Mouse (Mus musculus) MN1 (cell line): ENCODE measurements at regions not wholly inside any gene's neighbourhood (a gene's known extent, or its start where the extent isn't known, plus 50 kb on each side); places are given as distances from the start of the nearest gene placed in this dataset.
A peak's percentile ranks its signal among the peaks of the same experiment; 100 is the strongest.

Source experiments
- DNase-seq: peaks from one replicate; pipeline ENCODE4 v3.0.0-alpha.2; 2016; ENCODE audit warnings: low spot score

DNA sequence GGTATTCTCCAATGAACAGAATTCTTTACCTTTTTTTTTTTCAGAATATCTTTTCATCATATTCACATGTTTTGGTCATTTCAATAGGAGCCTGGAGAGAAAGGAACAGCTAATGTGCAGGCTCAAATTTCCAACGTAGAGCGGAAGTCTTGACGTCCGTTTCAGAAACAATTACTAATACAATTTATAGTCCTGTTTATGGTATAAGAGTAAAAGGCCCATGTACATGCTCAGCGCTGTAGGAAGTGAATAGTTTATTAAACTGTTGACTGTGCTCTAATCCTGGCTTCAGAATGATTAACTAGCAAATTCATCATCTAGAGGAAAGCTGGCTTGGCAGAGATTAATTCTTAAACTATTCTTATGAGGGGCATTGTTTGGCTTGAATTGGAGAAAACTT lies 142.1 kb downstream of the Pik3r1 start:
- no peak for DNase-seq

DNA sequence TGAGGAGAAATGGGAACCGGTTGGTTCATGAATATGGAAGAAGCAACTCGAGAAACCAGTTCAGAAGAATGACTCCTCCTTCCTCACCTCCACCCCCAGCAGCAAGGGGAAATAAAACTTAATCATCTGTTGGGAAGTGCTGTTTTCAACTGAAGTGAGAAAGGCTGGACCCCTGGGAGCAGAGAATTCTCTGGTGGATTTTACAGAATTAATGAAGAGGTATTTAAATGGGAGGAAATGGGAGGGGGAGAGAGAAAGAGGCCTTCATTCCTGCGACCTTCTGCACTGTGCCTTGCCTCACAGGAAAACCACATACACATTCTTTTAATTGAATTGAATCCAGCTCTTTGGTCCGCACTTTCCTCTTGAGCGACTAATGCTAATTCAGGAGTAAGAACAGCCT lies 143.8 kb downstream of the Pik3r1 start:
- DNase-seq: no peak

DNA sequence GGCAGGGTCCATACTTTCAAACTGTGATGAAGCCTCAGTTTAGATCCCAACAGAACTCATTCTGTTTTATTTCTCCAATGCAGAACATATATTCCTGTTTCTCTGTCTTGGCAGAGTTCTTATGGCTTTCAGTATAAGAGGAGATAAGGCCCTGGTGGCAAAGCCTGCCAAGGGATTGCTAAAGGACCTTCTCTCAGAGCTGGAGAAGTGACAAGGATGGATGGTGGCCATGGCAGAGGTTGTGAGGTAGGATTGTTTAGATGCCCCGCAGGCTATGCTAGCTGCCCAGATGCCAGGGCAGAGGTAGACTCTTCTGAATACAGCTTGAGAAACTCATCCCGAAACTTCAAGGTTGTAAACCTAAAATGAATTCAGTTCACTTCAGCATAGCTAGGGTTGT lies 145.4 kb downstream of the Pik3r1 start:
- DNase-seq: no peak

DNA sequence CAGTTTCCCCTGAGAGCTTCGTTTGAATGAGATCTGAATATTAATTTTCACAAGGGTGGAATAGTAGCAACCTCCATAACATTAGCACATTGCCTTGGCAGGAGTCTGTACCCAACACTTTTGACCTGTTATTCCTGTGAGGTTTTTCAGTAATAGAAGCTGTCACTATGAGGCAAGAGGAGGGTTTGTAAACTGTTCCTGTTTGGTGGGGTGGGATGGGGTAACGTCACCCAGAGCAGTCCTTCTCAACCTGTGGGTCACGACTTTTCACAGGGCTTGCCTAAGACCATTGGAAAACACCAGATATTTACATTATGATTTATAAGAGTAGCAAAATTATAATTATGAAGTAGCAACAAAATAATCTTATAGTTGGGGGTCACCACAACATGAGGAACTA lies 147.4 kb downstream of the Pik3r1 start:
- DNase-seq: no peak

DNA sequence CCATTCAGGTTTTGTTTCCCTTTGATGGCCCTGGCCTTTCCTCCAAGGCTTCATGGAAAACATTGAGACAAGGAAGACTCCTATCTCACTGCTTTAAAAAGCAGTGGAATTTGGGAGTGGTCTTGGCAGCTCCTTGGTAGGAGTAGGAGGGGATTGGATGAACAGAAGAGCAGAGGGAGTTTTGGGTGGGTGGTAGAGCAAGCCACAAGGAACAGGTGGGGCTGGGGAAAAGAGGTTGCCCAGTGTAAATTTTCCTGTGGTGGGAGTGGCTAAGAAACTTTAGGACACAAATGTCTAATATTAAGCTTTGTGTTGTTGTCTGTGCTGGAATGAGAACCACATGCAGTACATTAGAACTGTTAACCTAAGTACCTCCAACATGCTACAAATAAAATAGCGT lies 148.9 kb downstream of the Pik3r1 start:
- DNase-seq: no peak

DNA sequence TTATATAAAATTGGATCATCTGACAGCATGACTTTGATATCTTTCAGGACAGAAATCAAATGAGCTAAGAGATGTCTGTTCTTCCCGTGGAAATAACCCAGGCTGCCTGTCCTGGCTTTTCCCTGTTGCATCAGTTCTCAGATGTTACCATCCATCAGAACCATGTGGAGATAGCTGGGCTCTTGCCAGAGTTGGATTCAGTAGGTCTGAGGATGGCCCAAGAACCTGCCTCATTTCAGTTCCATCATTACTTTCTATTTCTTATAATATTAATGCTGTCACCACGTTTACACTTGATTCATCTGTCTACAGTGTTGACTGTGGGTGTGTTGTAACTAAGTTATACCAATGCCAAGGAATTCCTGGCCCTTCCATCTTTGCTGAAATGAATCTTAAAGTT lies 155.2 kb downstream of the Pik3r1 start:
- peak; percentile 11 for DNase-seq

DNA sequence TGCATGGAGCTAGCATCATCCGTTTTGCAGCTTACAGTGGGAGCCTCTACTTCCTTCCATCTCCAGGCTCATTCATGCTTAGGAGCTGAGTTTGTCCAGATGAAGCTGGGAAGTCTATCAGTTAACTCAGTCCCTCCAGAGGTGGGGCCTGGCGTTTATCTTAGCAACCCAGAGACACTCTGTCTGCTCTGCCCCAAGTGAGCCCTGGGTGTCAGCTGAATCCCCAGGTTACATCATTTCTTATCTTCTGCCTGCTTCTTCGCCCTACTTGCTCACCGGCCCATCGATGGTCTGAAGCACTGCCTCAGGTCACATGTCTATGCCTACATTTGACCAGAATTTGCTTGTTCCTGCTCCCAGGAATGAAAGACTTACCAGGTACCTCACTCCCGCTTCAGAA lies 156.3 kb downstream of the Pik3r1 start:
- no peak for DNase-seq

DNA sequence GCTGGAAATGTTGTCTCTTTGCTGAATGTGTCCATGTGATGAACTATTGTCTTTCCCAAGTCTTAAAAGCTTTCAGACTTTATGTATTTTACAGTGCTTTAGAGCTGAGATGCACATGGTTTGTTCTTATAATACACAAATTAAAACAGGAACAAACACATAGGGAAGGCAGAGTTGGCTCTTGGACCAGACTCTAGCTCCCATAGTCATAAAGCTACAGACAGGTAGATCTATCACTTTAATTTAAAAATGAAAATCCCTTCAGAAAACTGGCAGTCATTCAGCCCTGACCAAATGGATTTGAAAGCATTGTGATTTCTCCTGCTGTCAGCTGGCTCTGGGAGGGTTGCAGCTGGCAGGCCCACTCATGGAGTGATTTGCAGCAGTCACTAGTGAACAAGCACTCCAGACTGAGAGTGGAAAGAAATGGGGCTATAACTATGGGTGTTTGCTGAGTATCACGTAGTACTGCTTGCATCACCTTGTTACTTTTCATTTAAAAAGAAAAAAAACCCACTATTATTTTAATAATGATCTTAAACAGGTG lies 161.8 kb downstream of the Pik3r1 start:
- DNase-seq: no peak

DNA sequence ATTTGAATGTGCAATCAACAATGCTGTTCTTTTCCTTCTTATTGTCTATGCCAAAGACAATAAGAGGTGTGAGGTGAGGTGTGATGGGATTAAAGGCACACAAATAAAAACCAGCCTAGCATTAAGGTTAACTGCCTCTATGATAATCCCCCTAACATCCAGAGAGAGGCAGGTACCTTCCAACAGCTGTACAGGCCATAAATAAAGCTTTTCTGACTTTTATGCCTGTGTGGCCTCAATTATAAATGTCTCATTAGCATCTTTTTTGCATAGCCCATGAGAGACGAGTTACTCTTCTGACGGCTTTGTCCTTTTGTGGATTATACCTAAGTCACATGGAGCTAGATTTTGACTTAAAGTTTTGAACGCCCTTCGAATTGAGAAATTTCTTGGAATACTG lies 162.3 kb downstream of the Pik3r1 start:
- no peak for DNase-seq

DNA sequence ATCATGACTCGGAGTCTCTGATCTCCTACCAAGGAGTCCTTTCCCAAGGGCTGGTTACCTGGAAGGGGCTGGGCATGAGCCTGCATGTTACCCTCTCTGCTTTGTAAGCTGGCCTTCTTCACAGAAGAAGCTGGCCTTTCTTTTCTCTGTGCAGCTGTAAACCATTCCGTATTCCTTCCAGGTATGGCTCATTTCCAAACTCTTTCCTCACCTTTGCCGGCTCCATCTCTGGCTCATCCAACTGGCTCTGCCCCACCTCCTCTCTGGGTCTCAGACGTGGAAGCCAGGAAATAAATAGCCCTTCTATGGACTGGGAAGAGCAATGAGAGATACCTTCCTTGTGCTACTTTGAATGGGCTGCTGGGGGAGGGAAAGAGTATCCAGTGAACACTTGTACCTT lies 163.0 kb downstream of the Pik3r1 start:
- DNase-seq: no peak

DNA sequence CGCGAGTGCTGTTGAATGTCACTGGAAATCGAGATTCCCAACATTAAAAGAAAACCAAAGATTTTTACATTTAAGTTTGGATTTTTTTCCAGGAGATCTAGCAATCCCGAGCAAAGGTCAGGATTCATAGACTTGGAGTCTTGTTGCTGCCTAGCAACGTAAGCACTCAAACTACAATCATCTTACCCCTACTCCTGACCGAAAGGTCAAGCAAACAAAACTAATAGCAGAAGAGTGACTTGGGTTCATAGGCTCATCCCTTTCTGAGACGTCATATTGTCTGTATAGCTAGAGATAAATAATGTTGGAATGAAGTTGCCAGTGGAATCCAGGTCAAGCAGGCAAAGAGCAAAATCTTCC lies 169.9 kb downstream of the Pik3r1 start:
- no peak for DNase-seq

DNA sequence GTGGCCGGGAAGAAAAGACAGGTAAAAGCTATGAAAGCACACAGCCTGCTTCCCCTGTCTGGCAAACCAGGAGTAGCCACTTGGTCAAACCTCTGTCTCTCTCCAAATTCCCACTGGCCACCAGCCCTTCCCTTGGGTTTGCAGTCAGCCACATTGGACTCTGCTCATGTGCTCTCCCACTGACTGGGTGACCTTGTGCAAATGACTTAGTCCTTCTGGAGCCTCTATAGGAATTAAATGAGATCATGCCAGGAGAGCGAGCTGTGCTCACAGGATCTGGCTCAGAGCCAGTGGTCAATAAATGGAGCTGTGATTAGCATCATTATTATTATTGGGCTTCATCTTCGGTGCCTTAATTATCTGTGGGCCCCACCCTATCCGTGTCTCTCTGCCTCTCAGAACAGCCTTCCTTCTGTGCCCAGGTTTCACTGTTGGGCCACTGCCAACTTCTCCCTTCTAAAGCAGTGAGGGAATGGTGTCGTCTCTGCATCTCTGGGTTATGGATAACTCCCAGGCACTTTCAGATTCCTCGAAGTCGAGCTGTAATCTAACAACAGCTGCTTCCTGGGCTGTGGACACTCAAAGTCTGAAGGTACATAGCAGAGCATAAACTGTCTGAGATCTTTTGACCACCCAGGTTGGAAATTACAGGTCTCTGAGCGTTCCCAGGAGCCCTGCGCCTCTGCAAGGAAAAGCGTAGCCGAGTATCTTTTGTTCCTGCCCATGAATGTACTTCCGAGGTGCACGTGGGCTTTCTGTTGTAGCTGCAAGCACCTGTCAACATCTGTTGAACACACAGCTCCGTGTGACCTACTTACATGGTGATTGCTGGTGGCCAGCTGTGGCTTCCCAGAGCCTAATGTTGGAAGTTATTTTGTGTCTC lies 170.5 kb downstream of the Pik3r1 start:
- DNase-seq: peak; percentile 51

DNA sequence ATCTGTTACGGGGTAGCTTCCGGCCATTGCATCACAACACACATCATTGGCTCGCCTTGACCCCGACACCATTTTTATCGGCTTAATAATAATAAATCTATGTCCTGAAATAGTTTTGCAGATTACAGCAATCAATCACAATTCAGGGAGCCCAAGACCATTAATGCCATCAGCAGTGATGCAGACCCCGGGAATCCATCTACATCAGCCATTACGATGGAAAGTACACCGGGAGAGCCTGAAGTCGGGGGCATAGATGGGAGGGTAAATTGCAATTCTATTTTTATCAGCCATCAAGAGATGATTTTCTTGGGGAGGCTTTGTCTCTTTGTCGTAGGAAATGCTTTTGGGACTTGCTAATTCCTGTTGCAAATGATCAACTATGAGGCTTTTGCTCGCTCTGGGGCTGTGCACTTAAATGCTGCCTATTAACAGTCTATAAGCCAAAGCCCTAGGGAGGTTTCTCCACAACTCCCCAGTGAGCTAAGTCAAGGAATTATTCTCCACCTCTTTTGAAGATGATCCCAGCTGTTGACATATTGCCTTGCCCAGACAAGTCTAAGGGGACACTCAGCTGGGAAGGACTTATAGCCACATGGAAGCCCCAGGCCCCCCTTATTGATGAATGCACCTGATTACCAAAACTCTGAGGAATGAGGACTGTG lies 173.4 kb downstream of the Pik3r1 start:
- DNase-seq: no peak

DNA sequence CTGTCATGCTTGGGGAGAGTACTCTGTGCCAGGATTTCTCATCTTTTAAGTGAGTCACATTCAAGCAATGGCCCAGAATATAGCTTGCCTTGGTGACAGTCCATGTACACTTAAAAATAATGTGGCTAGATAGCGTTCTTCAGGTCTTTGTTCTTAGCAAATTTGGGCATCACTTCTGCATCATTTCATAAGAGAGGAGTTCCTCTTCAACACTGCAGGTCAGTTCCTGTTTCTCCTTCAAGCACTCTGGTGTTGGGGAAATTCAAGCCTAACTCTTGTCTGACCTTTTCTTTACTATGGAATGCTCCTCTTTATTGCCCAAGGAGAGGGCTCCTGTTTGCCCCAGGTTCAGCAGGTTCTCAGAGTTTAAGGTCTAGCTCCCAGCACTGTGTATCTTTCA lies 175.7 kb downstream of the Pik3r1 start:
- no peak for DNase-seq

DNA sequence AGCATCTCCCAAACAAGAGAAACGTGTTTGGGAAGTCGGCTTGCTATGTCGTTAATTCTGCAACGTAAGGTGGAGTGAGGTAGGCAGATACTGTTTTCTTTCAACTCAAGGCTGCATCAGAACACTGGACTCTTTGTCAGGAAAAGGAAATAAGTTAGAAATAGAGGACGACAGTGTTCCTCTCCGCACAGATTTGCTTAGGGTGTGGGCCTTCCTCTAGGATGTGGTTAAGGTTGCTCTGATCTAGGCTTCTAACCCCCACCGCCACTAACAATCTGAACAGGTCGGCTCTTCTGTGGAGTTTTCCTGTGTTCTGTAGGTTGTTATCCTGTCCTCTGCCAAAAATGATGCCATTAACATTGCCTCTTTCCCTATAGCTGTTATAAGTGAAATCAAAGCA lies 179.1 kb downstream of the Pik3r1 start:
- no peak for DNase-seq

DNA sequence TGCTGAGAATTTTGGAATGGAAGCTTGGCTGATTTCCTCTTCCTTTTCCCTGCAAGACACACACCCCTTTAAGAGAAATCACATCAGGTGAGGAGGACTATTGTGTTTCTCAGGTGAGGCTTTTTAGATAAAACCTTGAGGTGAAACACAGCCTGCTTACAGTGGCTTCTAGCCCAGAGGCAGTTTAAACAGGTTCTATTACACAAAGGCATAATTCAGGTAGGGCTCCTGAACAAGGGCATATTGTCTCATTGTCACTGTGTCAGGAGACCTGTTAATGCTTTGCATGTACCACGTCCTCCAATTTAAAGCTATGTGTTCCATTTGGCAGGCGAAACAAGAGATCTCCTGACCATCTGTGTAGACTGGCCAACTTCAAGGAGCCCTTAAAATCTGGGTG lies 181.2 kb downstream of the Pik3r1 start:
- no peak for DNase-seq

DNA sequence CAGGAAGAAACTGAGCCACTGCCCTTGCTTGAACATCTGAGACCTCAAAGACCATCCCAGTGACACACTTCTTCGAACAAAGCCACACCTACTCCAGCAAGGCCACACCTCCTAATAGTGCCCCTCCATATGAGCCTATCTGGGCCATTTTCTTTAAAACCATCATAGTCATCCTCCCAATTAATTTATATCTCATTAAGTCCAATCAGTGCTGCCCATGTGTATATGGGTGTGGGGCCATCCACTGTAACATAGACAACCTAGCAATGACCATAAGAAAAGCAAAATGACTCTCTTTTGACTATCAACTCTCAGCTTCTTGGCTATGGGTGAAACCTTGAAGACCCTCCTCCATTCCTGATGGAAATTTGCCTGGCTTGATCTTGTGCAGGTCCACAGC lies 191.5 kb downstream of the Pik3r1 start:
- no peak for DNase-seq

DNA sequence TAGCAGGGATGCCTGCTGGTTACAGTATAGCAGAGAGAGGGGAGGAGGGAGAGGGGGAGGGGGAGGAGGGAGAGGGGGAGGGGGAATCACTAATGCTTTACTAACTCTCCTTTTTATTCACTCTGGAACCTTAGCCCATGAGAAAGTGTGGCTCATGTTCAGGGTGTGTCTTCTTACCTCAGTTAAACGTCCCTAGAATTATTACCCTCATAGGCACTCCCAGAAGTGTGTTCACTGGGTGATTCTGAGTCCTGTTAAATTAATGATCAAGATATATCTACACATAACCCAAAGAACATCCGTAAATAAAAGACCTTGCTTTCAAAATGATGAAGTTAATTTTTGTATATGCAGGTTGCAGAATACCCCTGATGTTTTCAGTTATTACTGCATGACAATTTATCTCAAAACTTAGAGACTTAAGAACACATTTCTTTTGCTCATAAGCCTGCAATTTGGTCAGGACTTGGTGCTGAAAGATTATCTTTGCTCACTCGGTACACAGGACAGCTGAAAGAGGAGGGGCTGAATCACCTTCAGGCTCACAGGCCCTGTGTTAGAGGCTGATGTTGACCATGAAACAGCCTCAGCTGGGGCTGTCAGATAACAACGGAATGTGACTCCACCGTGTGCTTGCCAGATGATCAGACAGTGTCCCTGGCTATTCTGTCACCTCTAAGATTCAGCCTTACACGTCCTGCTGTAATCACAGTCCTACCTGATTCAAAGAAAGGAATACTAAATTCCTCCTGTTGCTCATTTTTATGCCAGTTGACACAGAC lies 195.0 kb downstream of the Pik3r1 start:
- DNase-seq: no peak

DNA sequence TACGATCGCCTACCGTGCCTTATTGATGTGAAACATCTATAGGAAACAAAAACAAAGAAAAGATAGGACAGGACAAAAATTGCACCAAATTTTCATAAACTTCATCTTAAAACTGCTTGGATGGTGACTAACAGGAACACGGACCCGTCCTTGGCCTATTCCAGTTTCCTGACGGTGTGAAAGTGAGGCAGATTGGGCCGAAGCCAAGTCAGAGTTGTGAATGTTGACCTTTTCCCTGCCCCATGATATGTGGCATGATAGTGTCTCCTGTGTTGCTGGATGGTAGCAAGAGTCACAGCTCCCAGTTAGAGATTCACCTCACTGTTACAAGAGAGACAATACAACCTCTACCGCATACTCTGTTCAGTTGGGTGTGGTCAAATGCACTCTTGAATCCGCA lies 195.8 kb downstream of the Pik3r1 start:
- DNase-seq: no peak

DNA sequence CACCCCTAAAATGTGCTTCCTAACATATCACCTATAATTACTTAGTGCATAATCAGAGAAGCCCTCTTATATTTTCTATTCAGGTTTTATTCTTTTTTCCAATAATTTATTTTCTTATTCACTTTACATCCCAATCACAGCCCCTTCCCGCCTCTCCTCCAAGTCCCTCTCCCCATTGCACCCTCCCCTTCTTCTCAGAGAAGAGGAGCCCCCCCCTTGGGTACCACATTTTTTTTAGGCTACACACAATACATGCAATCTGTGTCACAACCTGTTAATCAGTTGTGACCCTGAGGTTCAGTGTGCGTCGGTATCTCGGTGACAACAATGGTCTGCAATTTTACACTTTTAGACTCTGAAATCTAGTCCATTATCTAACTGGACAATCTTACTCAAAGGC lies 198.0 kb downstream of the Pik3r1 start:
- no peak for DNase-seq

DNA sequence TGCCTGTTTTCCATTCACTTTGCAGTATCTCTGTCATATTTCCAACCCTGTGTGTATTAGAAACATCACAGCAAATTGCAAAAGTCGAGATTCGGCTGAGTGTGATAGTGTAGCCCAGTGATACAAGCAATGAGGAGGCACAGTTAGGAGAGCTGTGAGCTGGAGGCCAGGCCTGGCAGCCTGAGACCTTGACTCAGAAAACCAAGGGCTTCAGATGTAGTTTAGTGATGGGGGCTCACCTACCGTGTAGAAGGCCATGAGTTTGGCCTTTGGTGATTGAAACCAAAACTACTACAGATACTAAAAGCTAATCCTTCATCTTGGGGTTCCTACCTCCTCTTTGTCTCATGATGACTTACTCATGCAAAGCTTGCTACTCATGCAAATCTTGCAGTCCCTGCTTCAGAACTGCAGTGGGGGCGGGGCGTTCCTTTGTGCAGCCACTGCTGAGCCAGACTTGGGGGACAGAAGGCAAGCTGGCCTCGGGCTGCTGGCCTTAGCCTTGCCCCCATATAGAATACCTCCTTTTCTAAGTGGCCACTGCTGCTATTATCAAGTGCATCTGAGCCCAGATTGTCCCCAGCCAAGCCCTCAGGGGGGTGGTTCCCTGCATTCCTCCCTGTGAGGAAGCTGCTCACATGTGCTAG lies 198.9 kb downstream of the Pik3r1 start:
- no peak for DNase-seq

DNA sequence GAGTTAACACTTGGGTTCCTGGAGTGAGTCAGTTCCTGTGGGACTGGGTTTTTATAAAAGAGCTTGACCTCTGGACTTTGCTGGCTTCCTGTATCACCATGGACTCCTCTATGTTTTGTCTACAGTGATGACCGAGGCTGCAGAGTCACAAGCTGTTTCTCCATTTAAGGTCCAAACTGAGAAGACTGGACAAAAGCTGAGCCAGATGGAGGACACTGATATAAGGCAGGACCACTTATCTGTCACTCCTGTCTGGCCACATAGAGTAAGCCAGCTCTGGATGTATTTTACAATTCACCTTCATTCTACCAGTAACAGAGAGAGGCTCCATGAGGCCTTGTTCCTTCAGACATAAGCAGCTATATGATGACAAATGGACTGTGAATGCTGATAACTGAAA lies 202.7 kb downstream of the Pik3r1 start:
- no peak for DNase-seq
